Mouse (Mus musculus): ENCODE measurements around the gene Nme4.

DNA sequence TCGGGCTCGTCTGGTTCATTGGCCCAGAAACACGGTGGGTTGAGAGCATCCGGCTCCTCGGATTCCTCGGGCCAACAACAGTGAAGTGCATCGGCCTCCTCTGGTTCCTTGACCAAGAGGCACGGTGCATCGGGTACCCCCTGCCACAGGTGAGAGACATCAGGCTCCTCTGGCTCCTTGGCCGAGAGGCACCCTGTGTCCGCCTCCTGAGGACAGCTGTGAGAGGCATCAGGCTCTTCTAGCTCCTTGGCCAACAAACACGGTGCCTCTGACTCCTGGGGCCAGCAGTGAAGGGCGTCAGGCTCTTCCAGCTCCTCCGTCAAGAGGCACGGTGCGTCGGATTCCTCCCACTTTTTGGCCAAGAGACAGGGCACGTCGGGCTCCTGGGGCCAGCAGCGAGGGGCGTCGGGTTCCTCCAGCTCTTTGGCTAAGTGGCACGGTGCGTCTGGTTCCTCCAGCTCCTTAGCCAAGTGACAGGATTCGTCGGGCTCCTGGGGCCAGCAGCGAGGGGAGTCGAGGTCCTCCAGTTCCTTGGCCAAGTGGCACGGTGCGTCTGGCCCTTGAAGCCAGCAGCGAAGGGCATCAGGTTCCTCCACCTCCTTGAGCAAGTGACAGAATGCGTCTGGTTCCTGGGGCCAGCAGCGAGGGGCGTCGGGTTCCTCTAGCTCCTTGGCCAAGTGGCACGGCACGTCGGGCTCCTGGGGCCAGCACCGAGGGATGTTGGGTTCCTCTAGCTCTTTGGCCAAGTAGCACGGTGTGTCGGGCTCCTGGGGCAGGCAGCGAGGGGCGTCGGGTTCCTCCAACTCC lies 27.2 kb downstream of the Nme4 start:
- TF ChIP-seq POLR2A (IDR thresholded peaks at IDR 0.05; ENCODE audit: low read depth, low read length): no peak
- TF ChIP-seq CTCF (IDR thresholded peaks at IDR 0.05; ENCODE audit: extremely low read depth, insufficient read length, insufficient replicate concordance, low read depth, low read length): no peak

All from small intestine, adult 2 months (tissue).